Mouse (Mus musculus): Measurements from ENCODE around the gene Auts2. TPM values are rescaled to one million over a fixed set of nuclear protein-coding genes. Genes with fewer than 3 reads are reported as not detected.

Auts2 gene
- total RNA-seq, 1 experiment = 9.9 TPM

- no peak for DNase-seq (ENCODE audit: low read depth, low spot score)
- H3K4me1 ChIP-seq (ENCODE audit: control insufficient read depth in 2 of 2, insufficient read depth in 2 of 2, low read length in 2 of 2, poor library complexity in 1 of 2) = peaks cover 7 to 17% of the 10 kb centered on the region in 2 experiments; a peak in 3 of 4 replicates
- in situ Hi-C loops (cut with MboI; ENCODE audit: low sequenced_read_pairs in 2 of 2, unreplicated experiment in 2 of 2) = no loop called here
- no peaks in the 10 kb centered on the region for H3K36me3 ChIP-seq (ENCODE audit: control insufficient read depth, insufficient read depth, low read length, poor library complexity, severe bottlenecking)
- H3K9me3 ChIP-seq (ENCODE audit: control insufficient read depth, insufficient read depth, low read depth, low read length) = no peaks in the 10 kb centered on the region
- no peak overlapping the region for H3K4me3 ChIP-seq (ENCODE audit: insufficient read depth in 1 of 2, low read depth in 1 of 2, low read length in 2 of 2, poor library complexity in 1 of 2, severe bottlenecking in 1 of 2)
- no peak overlapping the region for H3K9ac ChIP-seq (ENCODE audit: insufficient read depth, low read depth, low read length, poor library complexity, severe bottlenecking)
- TF ChIP-seq ZNF384 (IDR thresholded peaks at IDR 0.05; ENCODE audit: low read depth, low read length) = no peak
- no peak for TF ChIP-seq CHD2 (IDR thresholded peaks at IDR 0.05; ENCODE audit: low read depth, low read length)
- TF ChIP-seq ZC3H11A (IDR thresholded peaks at IDR 0.05; ENCODE audit: borderline replicate concordance, low read depth, low read length) = no peak
- TF ChIP-seq MAFK (IDR thresholded peaks at IDR 0.05; ENCODE audit: insufficient read depth, low read depth, low read length) = no peak
- no peak for TF ChIP-seq HCFC1 (IDR thresholded peaks at IDR 0.05; ENCODE audit: borderline replicate concordance, insufficient read depth, low read length)
- H3K27ac ChIP-seq (ENCODE audit: insufficient read depth, low read depth, low read length, poor library complexity, severe bottlenecking) = no peak overlapping the region
Measured at GRCm38 (mm10) chr5:131519560-131519959, 1023.6 kb downstream of the Auts2 start.

- no peak overlapping the region for H3K4me3 ChIP-seq (ENCODE audit: insufficient read depth in 1 of 2, low read depth in 1 of 2, low read length in 2 of 2, poor library complexity in 1 of 2, severe bottlenecking in 1 of 2)
- DNase-seq (ENCODE audit: low read depth, low spot score) = no peak
- no peaks in the 10 kb centered on the region for H3K36me3 ChIP-seq (ENCODE audit: control insufficient read depth, insufficient read depth, low read length, poor library complexity, severe bottlenecking)
- no peaks in the 10 kb centered on the region for H3K9me3 ChIP-seq (ENCODE audit: control insufficient read depth, insufficient read depth, low read depth, low read length)
- peaks cover 7 to 21% of the 10 kb centered on the region in 2 experiments; a peak in 3 of 4 replicates for H3K4me1 ChIP-seq (ENCODE audit: control insufficient read depth in 2 of 2, insufficient read depth in 2 of 2, low read length in 2 of 2, poor library complexity in 1 of 2)
- TF ChIP-seq ZNF384 (IDR thresholded peaks at IDR 0.05; ENCODE audit: low read depth, low read length) (no peak), ZC3H11A (IDR thresholded peaks at IDR 0.05; ENCODE audit: borderline replicate concordance, low read depth, low read length) (no peak), HCFC1 (IDR thresholded peaks at IDR 0.05; ENCODE audit: borderline replicate concordance, insufficient read depth, low read length) (no peak), MAFK (IDR thresholded peaks at IDR 0.05; ENCODE audit: insufficient read depth, low read depth, low read length) (no peak), CHD2 (IDR thresholded peaks at IDR 0.05; ENCODE audit: low read depth, low read length) (no peak)
- no peak overlapping the region for H3K9ac ChIP-seq (ENCODE audit: insufficient read depth, low read depth, low read length, poor library complexity, severe bottlenecking)
- in situ Hi-C loops (cut with MboI; ENCODE audit: low sequenced_read_pairs in 2 of 2, unreplicated experiment in 2 of 2) = no loop called here
- H3K27ac ChIP-seq (ENCODE audit: insufficient read depth, low read depth, low read length, poor library complexity, severe bottlenecking) = no peak overlapping the region
Measured at GRCm38 (mm10) chr5:131517677-131518076, 1025.5 kb downstream of the Auts2 start.

- DNase-seq (ENCODE audit: low read depth, low spot score) = no peak
- H3K4me1 ChIP-seq (ENCODE audit: control insufficient read depth in 2 of 2, insufficient read depth in 2 of 2, low read length in 2 of 2, poor library complexity in 1 of 2) = peaks cover 7 to 27% of the 10 kb centered on the region in 2 experiments; a peak in 3 of 4 replicates
- H3K27ac ChIP-seq (ENCODE audit: insufficient read depth, low read depth, low read length, poor library complexity, severe bottlenecking) = no peak overlapping the region
- in situ Hi-C loops (cut with MboI; ENCODE audit: low sequenced_read_pairs in 2 of 2, unreplicated experiment in 2 of 2) = no loop called here
- H3K9ac ChIP-seq (ENCODE audit: insufficient read depth, low read depth, low read length, poor library complexity, severe bottlenecking) = no peak overlapping the region
- no peaks in the 10 kb centered on the region for H3K36me3 ChIP-seq (ENCODE audit: control insufficient read depth, insufficient read depth, low read length, poor library complexity, severe bottlenecking)
- H3K4me3 ChIP-seq (ENCODE audit: insufficient read depth in 1 of 2, low read depth in 1 of 2, low read length in 2 of 2, poor library complexity in 1 of 2, severe bottlenecking in 1 of 2) = peak overlapping the region in 1 of 2 experiments; percentile 7; a peak in 1 of 4 replicates
- TF ChIP-seq CHD2 (IDR thresholded peaks at IDR 0.05; ENCODE audit: low read depth, low read length) (no peak), HCFC1 (IDR thresholded peaks at IDR 0.05; ENCODE audit: borderline replicate concordance, insufficient read depth, low read length) (no peak), MAFK (IDR thresholded peaks at IDR 0.05; ENCODE audit: insufficient read depth, low read depth, low read length) (no peak), ZNF384 (IDR thresholded peaks at IDR 0.05; ENCODE audit: low read depth, low read length) (no peak), ZC3H11A (IDR thresholded peaks at IDR 0.05; ENCODE audit: borderline replicate concordance, low read depth, low read length) (no peak)
- no peaks in the 10 kb centered on the region for H3K9me3 ChIP-seq (ENCODE audit: control insufficient read depth, insufficient read depth, low read depth, low read length)
Measured at GRCm38 (mm10) chr5:131515707-131516407, 1027.3 kb downstream of the Auts2 start.

GRCm38 (mm10) chr5:131513753-131514152 is 1029.4 kb downstream of the Auts2 start:
- DNase-seq (ENCODE audit: low read depth, low spot score) = no peak
- no peaks in the 10 kb centered on the region for H3K9me3 ChIP-seq (ENCODE audit: control insufficient read depth, insufficient read depth, low read depth, low read length)
- H3K36me3 ChIP-seq (ENCODE audit: control insufficient read depth, insufficient read depth, low read length, poor library complexity, severe bottlenecking) = no peaks in the 10 kb centered on the region
- TF ChIP-seq CHD2 (IDR thresholded peaks at IDR 0.05; ENCODE audit: low read depth, low read length) (no peak), ZNF384 (IDR thresholded peaks at IDR 0.05; ENCODE audit: low read depth, low read length) (no peak), HCFC1 (IDR thresholded peaks at IDR 0.05; ENCODE audit: borderline replicate concordance, insufficient read depth, low read length) (no peak), MAFK (IDR thresholded peaks at IDR 0.05; ENCODE audit: insufficient read depth, low read depth, low read length) (no peak), ZC3H11A (IDR thresholded peaks at IDR 0.05; ENCODE audit: borderline replicate concordance, low read depth, low read length) (no peak)
- no peak overlapping the region for H3K27ac ChIP-seq (ENCODE audit: insufficient read depth, low read depth, low read length, poor library complexity, severe bottlenecking)
- no peak overlapping the region for H3K4me3 ChIP-seq (ENCODE audit: insufficient read depth in 1 of 2, low read depth in 1 of 2, low read length in 2 of 2, poor library complexity in 1 of 2, severe bottlenecking in 1 of 2)
- peaks cover 7 to 24% of the 10 kb centered on the region in 2 experiments; a peak in 3 of 4 replicates for H3K4me1 ChIP-seq (ENCODE audit: control insufficient read depth in 2 of 2, insufficient read depth in 2 of 2, low read length in 2 of 2, poor library complexity in 1 of 2)
- H3K9ac ChIP-seq (ENCODE audit: insufficient read depth, low read depth, low read length, poor library complexity, severe bottlenecking) = no peak overlapping the region
- in situ Hi-C loops (cut with MboI; ENCODE audit: low sequenced_read_pairs in 2 of 2, unreplicated experiment in 2 of 2) = no loop called here
